Mouse (Mus musculus) megakaryocyte, embryonic 14.5 days (primary cell): Measurements from ENCODE around the gene Yipf2.
"Not testable (repeated sequence)": the region's sequence is repeated elsewhere in the genome, so short reads cannot be mapped to it uniquely, and the experiment has no call there.

ENCODE experiments used
- FLI1 ChIP-seq: IDR thresholded peaks from 2 replicates; pipeline ENCODE4 v1.6.1; 2012; ENCODE audit warnings: low read length, inconsistent platforms, mixed read lengths
- GATA1 ChIP-seq: IDR thresholded peaks from 3 replicates; pipeline ENCODE4 v1.6.1; 2012; ENCODE audit warnings: mixed read lengths, low read length, inconsistent platforms, borderline replicate concordance

- not testable (repeated sequence) for TF ChIP-seq GATA1, FLI1
Observed at GRCm38 (mm10) chr9:21594350-21594749, 1.7 kb upstream of the Yipf2 start.
